Comparison of ENCODE assay signal across 39 mouse cellular contexts in the genomic region with DNA sequence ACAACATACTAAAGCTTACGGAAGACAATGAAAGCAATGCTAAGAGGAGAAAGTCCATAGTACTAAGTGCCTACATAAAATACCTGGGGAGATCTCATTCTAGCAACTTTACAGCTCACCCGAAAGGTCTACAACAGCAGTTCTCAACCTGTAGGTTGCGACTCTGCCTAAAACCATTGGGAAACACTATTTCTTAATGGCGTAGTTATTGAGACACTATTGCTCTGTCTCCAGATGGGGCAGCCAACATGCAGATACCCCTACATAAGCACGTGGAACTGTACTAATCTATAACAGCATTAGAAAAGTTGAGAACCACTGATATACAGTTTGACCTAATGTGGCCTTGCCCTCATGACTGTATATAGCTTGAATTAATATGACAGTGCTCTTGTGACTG. TPM values are rescaled to one million over a fixed set of nuclear protein-coding genes. Genes with fewer than 3 reads are reported as not detected.
"Had no signal": no experiment of that assay in that cellular context is flagged by ENCODE, and none has a peak within 500 bp of the region (broad histone marks: within the 10 kb centered on the region; RNA-seq: fewer than 3 reads in every experiment).

No protein-coding gene starts in this region.

- H3K4me3 ChIP-seq: gastrocnemius, adult 2 months; heart, embryonic 13.5 days; heart, embryonic 15.5 days; hindbrain, embryonic 13.5 days; hindbrain, embryonic 15.5 days; kidney, embryonic 15.5 days; left cerebral cortex, adult 2 months; limb, embryonic 10.5 days; limb, embryonic 12.5 days; liver, embryonic 13.5 days had no signal

- DNase-seq: gastrocnemius, adult 2 months; gastrocnemius, postnatal 10 days; gastrocnemius, postnatal 25 days; heart, adult 18-20 months; heart, postnatal 14 days; heart, postnatal 36 days; kidney, adult 11 months; kidney, adult 2 months; kidney, adult 9 months; kidney, postnatal 14 days; kidney, postnatal 36 days; layer of hippocampus, adult 9-11 months; liver; liver, embryonic 13.5 days had no signal

- H3K9me3 ChIP-seq: heart, embryonic 13.5 days; heart, embryonic 15.5 days; liver, embryonic 13.5 days had no signal

- ATAC-seq: hindbrain, postnatal 0 days had no signal

- H3K27ac ChIP-seq: gastrocnemius, adult 2 months; heart, embryonic 13.5 days; heart, embryonic 15.5 days; hindbrain, embryonic 13.5 days; hindbrain, embryonic 15.5 days; hindbrain, postnatal 0 days; kidney, embryonic 15.5 days; kidney, postnatal 0 days; left cerebral cortex, adult 2 months; limb, embryonic 10.5 days; limb, embryonic 12.5 days; liver, embryonic 13.5 days had no signal

- H3K4me1 ChIP-seq: heart, embryonic 13.5 days; heart, embryonic 15.5 days; hindbrain, embryonic 15.5 days; kidney, embryonic 15.5 days; limb, embryonic 10.5 days; limb, embryonic 12.5 days; liver, embryonic 13.5 days had no signal

- H3K27me3 ChIP-seq: heart, embryonic 13.5 days; heart, embryonic 15.5 days; hindbrain, embryonic 13.5 days; hindbrain, embryonic 15.5 days; kidney, embryonic 15.5 days; limb, embryonic 12.5 days; liver, embryonic 13.5 days had no signal

- H3K9ac ChIP-seq: heart, embryonic 13.5 days; heart, embryonic 15.5 days; hindbrain, embryonic 13.5 days; hindbrain, embryonic 15.5 days; kidney, embryonic 15.5 days; limb, embryonic 12.5 days; liver, embryonic 13.5 days had no signal

RNA-seq across cellular contexts. Expression of a gene that starts 50.3 kb away (rescaled TPM):
- total RNA-seq: gastrocnemius, adult 2 months; gastrocnemius, postnatal 10 days; gastrocnemius, postnatal 25 days; gastrocnemius, postnatal 4 days; heart, adult 18-20 months; heart, postnatal 14 days; heart, postnatal 36 days; hematopoietic stem cell, adult 5-6 weeks; hindbrain, postnatal 0 days; layer of hippocampus, adult 18-20 months; layer of hippocampus, adult 8-10 months; layer of hippocampus, postnatal 14 days; left cerebral cortex, adult 2 months; left cerebral cortex, postnatal 14 days; left cerebral cortex, postnatal 36 days had no signal
- polyA plus RNA-seq: frontal cortex, adult 2 months; heart, embryonic 11.5 days; heart, embryonic 13.5 days; heart, embryonic 15.5 days; heart, postnatal 0 days; hindbrain, embryonic 11.5 days; hindbrain, embryonic 13.5 days; hindbrain, embryonic 15.5 days; hindbrain, postnatal 0 days; intestine, embryonic 14.5 days; kidney, adult 2 months; kidney, embryonic 15.5 days; kidney, postnatal 0 days; large intestine, adult 2 months; limb, embryonic 10.5 days; limb, embryonic 12.5 days; limb, embryonic 14.5 days; liver, embryonic 11.5 days; liver, embryonic 13.5 days had no signal
